Mouse (Mus musculus) midbrain, embryonic 13.5 days (tissue): ENCODE measurements around the gene Atad1. TPM values are rescaled to one million over a fixed set of nuclear protein-coding genes. Genes with fewer than 3 reads are reported as not detected.
A peak's percentile ranks its signal among the peaks of the same experiment; 100 is the strongest.

ENCODE experiments used
- ATAC-seq: fragments of 200-750 bp; cut with Nextera tagmentation; 2 replicates; pipeline ENCODE4 v1.8.0; 2017; ENCODE audit warnings: mild to moderate bottlenecking, moderate TSS enrichment, moderate library complexity
- H3K27ac ChIP-seq: fragments of 300-500 bp; sonication (generic); 2 replicates; pipeline ENCODE4 v1.5.1; 2015; ENCODE audit warnings: inconsistent platforms, mild to moderate bottlenecking, moderate library complexity
- H3K27me3 ChIP-seq: fragments of 300-500 bp; sonication (generic); 2 replicates; pipeline ENCODE4 v1.6.1; 2015; ENCODE audit warnings: mild to moderate bottlenecking, inconsistent platforms
- H3K36me3 ChIP-seq: fragments of 300-500 bp; sonication (generic); 2 replicates; pipeline ENCODE4 v1.6.1; 2015; ENCODE audit warnings: mild to moderate bottlenecking, inconsistent platforms
- H3K4me1 ChIP-seq: fragments of 300-500 bp; sonication (generic); replicated peaks from 2 replicates; pipeline ENCODE4 v1.6.1; 2015; ENCODE audit warnings: inconsistent platforms
- H3K4me2 ChIP-seq: fragments of 300-500 bp; sonication (generic); replicated peaks from 2 replicates; pipeline ENCODE4 v1.6.1; 2015; ENCODE audit warnings: moderate library complexity, mild to moderate bottlenecking, inconsistent platforms
- H3K4me3 ChIP-seq: fragments of 300-500 bp; sonication (generic); replicated peaks from 2 replicates; pipeline ENCODE4 v1.5.1; 2015; ENCODE audit warnings: mild to moderate bottlenecking, inconsistent platforms
- H3K9ac ChIP-seq: fragments of 300-500 bp; sonication (generic); replicated peaks from 2 replicates; pipeline ENCODE4 v1.6.1; 2015; ENCODE audit warnings: mild to moderate bottlenecking, inconsistent platforms
- H3K9me3 ChIP-seq: fragments of 300-500 bp; sonication (generic); 2 replicates; pipeline ENCODE4 v1.6.1; 2016; ENCODE audit warnings: mild to moderate bottlenecking, inconsistent platforms
- WGBS: fragments of 180-500 bp; shearing (Covaris S2); methylation state at CpG from one replicate; pipeline ENCODE4 v1.1.7; 2015; 5-methylcytosine and 5-hydroxymethylcytosine counted together
- polyA plus RNA-seq: library from polyadenylated mRNA; unstranded; fragments of >200 nt; fragmentation: Nextera tagmentation; extraction: Ambion mirVana; gene quantifications from 2 replicates; pipeline ENCODE4 v1.2.1, GENCODE M21; 2015

Gene Atad1
- polyA plus RNA-seq, 1 experiment from 2014 or later, result 115 TPM

GRCm38 (mm10) chr19:32737844-32738243 lies 1.7 kb downstream of the Atad1 start:
- no peak overlapping the region for H3K4me2 ChIP-seq
- no peaks in the 10 kb centered on the region for H3K27me3 ChIP-seq
- H3K9ac ChIP-seq, result no peak overlapping the region
- no peaks in the 10 kb centered on the region for H3K36me3 ChIP-seq
- H3K27ac ChIP-seq, result no peak overlapping the region
- H3K9me3 ChIP-seq, result no peaks in the 10 kb centered on the region
- ATAC-seq, result no peak
- H3K4me3 ChIP-seq, result no peak overlapping the region
- H3K4me1 ChIP-seq, result no peaks in the 10 kb centered on the region
- 93% methylated on average over 7 of the region's 7 CpGs for WGBS

- H3K4me3 ChIP-seq, result no peak overlapping the region
- no peak overlapping the region for H3K27ac ChIP-seq
- no peak overlapping the region for H3K4me2 ChIP-seq
- no peak overlapping the region for H3K9ac ChIP-seq
- H3K36me3 ChIP-seq, result no peaks in the 10 kb centered on the region
- ATAC-seq, result no peak
- H3K9me3 ChIP-seq, result no peaks in the 10 kb centered on the region
- H3K4me1 ChIP-seq, result no peaks in the 10 kb centered on the region
- peaks cover 5% of the 10 kb centered on the region; the same call in 1 of the 2 replicates for H3K27me3 ChIP-seq
Measured at GRCm38 (mm10) chr19:32732922-32733321, 6.7 kb downstream of the Atad1 start.

GRCm38 (mm10) chr19:32729785-32730184 lies 9.8 kb downstream of the Atad1 start:
- Histone ChIP-seq H3K9me3 (no peaks in the 10 kb centered on the region), H3K4me3 (no peak overlapping the region), H3K27me3 (peaks cover 13% of the 10 kb centered on the region; the same call in 1 of the 2 replicates), H3K9ac (no peak overlapping the region), H3K36me3 (no peaks in the 10 kb centered on the region), H3K4me1 (peaks cover 15% of the 10 kb centered on the region), H3K4me2 (no peak overlapping the region), H3K27ac (no peak overlapping the region)
- 90% methylated on average over 4 of the region's 4 CpGs for WGBS
- no peak for ATAC-seq

- WGBS, result under 1% methylated on average over 22 of the region's 22 CpGs
Measured at GRCm38 (mm10) chr19:32726451-32727325, 12.9 kb downstream of the Atad1 start.

GRCm38 (mm10) chr19:32723817-32724216 lies 15.8 kb downstream of the Atad1 start:
- Histone ChIP-seq H3K27me3 (peaks cover 9% of the 10 kb centered on the region; the same call in 1 of the 2 replicates), H3K4me1 (peaks cover 21% of the 10 kb centered on the region), H3K4me2 (no peak overlapping the region), H3K9me3 (no peaks in the 10 kb centered on the region), H3K4me3 (no peak overlapping the region), H3K27ac (no peak overlapping the region), H3K36me3 (no peaks in the 10 kb centered on the region), H3K9ac (no peak overlapping the region)
- 6% methylated on average over 7 of the region's 7 CpGs for WGBS
- ATAC-seq, result no peak

More at GRCm38 (mm10) chr19:32726451-32727325, 12.9 kb downstream of the Atad1 start:
- Histone ChIP-seq H3K9me3 (no peaks in the 10 kb centered on the region), H3K36me3 (no peaks in the 10 kb centered on the region), H3K4me2 (peak overlapping the region; percentile 50), H3K9ac (peak overlapping the region; percentile 40), H3K4me3 (peak overlapping the region; percentile 26), H3K27ac (no peak overlapping the region), H3K4me1 (peaks cover 21% of the 10 kb centered on the region), H3K27me3 (peaks cover 13% of the 10 kb centered on the region; the same call in 1 of the 2 replicates)
- ATAC-seq, result peak; percentile 77

- Histone ChIP-seq H3K9ac (no peak overlapping the region), H3K4me2 (no peak overlapping the region), H3K27me3 (no peaks in the 10 kb centered on the region), H3K4me3 (no peak overlapping the region), H3K9me3 (no peaks in the 10 kb centered on the region), H3K36me3 (no peaks in the 10 kb centered on the region), H3K4me1 (peaks cover 6% of the 10 kb centered on the region; the same call in 1 of the 2 replicates), H3K27ac (no peak overlapping the region)
- no peak for ATAC-seq
- 92% methylated on average over 1 of the region's 1 CpGs for WGBS
Measured at GRCm38 (mm10) chr19:32720319-32720718, 19.3 kb downstream of the Atad1 start.

GRCm38 (mm10) chr19:32717590-32717989 lies 22.0 kb downstream of the Atad1 start:
- Histone ChIP-seq H3K4me2 (no peak overlapping the region), H3K4me3 (no peak overlapping the region), H3K9ac (no peak overlapping the region), H3K36me3 (no peaks in the 10 kb centered on the region), H3K4me1 (peaks cover 8% of the 10 kb centered on the region), H3K27me3 (no peaks in the 10 kb centered on the region), H3K27ac (no peak overlapping the region), H3K9me3 (no peaks in the 10 kb centered on the region)
- ATAC-seq, result no peak
- 70% methylated on average over 3 of the region's 3 CpGs for WGBS

- Histone ChIP-seq H3K27ac (no peak overlapping the region), H3K27me3 (no peaks in the 10 kb centered on the region), H3K4me3 (no peak overlapping the region), H3K4me1 (peaks cover 18% of the 10 kb centered on the region), H3K36me3 (no peaks in the 10 kb centered on the region), H3K9me3 (no peaks in the 10 kb centered on the region), H3K4me2 (no peak overlapping the region), H3K9ac (no peak overlapping the region)
- ATAC-seq, result no peak
Measured at GRCm38 (mm10) chr19:32715681-32716080, 23.9 kb downstream of the Atad1 start.

GRCm38 (mm10) chr19:32715201-32715600 lies 24.4 kb downstream of the Atad1 start:
- WGBS, result 4% methylated on average over 3 of the region's 3 CpGs
- H3K27ac ChIP-seq, result no peak overlapping the region
- peaks cover 23% of the 10 kb centered on the region for H3K4me1 ChIP-seq
- no peaks in the 10 kb centered on the region for H3K27me3 ChIP-seq
- 0 out of 2 replicates have a peak, but pooled peaks have one; percentile 27 for ATAC-seq
- no peak overlapping the region for H3K9ac ChIP-seq
- H3K4me2 ChIP-seq, result no peak overlapping the region
- H3K4me3 ChIP-seq, result no peak overlapping the region
- no peaks in the 10 kb centered on the region for H3K36me3 ChIP-seq
- no peaks in the 10 kb centered on the region for H3K9me3 ChIP-seq

GRCm38 (mm10) chr19:32713471-32713870 lies 26.1 kb downstream of the Atad1 start:
- 66% methylated on average over 3 of the region's 3 CpGs for WGBS
- no peak overlapping the region for H3K27ac ChIP-seq
- H3K4me2 ChIP-seq, result no peak overlapping the region

GRCm38 (mm10) chr19:32712588-32713042 lies 27.0 kb downstream of the Atad1 start:
- H3K4me2 ChIP-seq, result peak overlapping the region; percentile 77
- H3K4me3 ChIP-seq, result peak overlapping the region; percentile 93
- H3K36me3 ChIP-seq, result no peaks in the 10 kb centered on the region
- peak overlapping the region; percentile 93 for H3K9ac ChIP-seq
- 0% methylated on average over 11 of the region's 11 CpGs for WGBS
- no peaks in the 10 kb centered on the region for H3K9me3 ChIP-seq
- no peaks in the 10 kb centered on the region for H3K27me3 ChIP-seq
- H3K4me1 ChIP-seq, result peaks cover 24% of the 10 kb centered on the region
- peak overlapping the region; percentile 93 for H3K27ac ChIP-seq
- ATAC-seq, result peak; percentile 92

More at GRCm38 (mm10) chr19:32713471-32713870, 26.1 kb downstream of the Atad1 start:
- Histone ChIP-seq H3K36me3 (no peaks in the 10 kb centered on the region), H3K9ac (no peak overlapping the region), H3K9me3 (no peaks in the 10 kb centered on the region), H3K4me1 (peaks cover 24% of the 10 kb centered on the region), H3K27me3 (no peaks in the 10 kb centered on the region), H3K4me3 (no peak overlapping the region)
- no peak for ATAC-seq

GRCm38 (mm10) chr19:32711761-32712541 lies 27.6 kb downstream of the Atad1 start:
- ATAC-seq, result peak; percentile 98
- Histone ChIP-seq H3K4me3 (peak overlapping the region; percentile 93), H3K27ac (peak overlapping the region; percentile 93), H3K27me3 (no peaks in the 10 kb centered on the region), H3K36me3 (no peaks in the 10 kb centered on the region), H3K9ac (peak overlapping the region; percentile 93), H3K4me1 (peaks cover 24% of the 10 kb centered on the region), H3K9me3 (no peaks in the 10 kb centered on the region), H3K4me2 (peak overlapping the region; percentile 77)
- WGBS, result 0% methylated on average over 62 of the region's 63 CpGs
